Mouse (Mus musculus): ENCODE results near the gene Gm4559.

DNA sequence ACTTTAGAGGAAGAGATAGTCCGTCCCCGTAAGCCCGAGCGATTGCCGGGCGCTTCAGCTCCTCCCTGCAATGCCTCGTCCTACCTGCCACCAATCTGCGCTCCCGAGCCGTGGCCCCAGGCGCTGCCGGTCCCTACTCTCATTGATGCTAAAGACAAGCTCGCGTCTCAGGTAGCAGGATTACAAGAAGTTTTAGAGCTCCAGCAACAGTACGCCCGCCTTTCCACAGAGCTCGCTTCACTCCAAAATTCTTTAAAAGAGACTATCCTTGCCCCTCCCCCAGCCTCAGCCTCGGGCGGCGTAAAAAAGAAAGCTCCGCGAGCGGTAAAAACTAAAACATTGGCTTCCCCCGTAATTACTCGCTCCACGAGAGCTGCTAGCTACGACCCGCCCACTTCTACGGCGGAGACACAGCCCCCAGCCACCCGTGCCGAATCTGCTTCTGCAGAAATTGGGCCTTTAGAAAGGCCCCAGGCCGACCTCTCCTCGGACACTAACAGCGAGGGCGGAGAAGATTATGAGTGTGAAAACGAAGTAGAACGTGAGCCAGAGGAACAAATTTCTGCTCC is 9.9 kb upstream of the Gm4559 start:
- TF ChIP-seq POLR2A (IDR thresholded peaks at IDR 0.05; ENCODE audit: borderline replicate concordance, control insufficient read depth, low read depth, low read length): no peak
- no peak for TF ChIP-seq CTCF (IDR thresholded peaks at IDR 0.05; ENCODE audit: control insufficient read depth, insufficient read depth, low read length)
